Mouse (Mus musculus) c-Kit-positive CD71-positive TER-119-positive erythroid progenitor cells, embryonic 14.5 days (primary cell): ENCODE data around the gene Agpat2.

Source experiments
- DNase-seq: peaks from one replicate; pipeline ENCODE4 v3.0.0-alpha.2; 2013; ENCODE audit warnings: low spot score

Gene Agpat2

DNA sequence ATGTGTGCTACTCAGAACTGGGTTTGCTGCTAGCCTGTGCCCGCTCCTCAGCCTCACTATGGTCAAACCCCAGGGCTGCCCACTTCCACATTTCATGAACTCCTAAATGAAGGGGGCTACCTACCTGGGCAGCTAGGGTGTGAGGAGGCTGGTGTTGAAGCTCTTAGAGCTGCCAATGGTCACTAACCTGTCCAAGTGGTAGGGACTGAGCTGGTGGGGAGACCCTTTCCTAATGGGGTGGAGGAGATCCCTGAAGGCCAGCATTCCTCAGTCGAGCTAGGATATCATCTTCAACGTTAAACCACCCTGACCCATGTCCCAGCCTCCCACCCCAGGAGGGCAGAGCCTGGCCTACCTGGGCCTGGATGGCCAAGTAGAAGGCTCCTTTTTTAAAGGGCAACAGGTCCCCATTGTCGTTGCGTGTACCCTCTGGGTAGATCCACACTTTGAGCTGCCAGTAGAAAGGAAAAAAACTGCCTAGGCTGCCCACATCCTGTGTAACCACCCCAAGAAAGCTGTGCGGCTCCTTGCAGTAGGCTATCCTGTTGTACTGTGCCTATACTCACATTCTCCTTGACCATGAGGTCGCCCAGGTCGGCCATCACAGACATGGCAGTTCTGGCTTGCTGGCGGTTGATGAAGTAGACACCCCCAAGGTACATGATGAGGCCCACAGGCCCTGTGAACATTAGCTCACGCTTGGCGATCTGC is 8.3 kb downstream of the Agpat2 start:
- no peak for DNase-seq

GRCm38 (mm10) chr2:26594934-26595724 is 9.1 kb downstream of the Agpat2 start:
- DNase-seq: no peak

DNA sequence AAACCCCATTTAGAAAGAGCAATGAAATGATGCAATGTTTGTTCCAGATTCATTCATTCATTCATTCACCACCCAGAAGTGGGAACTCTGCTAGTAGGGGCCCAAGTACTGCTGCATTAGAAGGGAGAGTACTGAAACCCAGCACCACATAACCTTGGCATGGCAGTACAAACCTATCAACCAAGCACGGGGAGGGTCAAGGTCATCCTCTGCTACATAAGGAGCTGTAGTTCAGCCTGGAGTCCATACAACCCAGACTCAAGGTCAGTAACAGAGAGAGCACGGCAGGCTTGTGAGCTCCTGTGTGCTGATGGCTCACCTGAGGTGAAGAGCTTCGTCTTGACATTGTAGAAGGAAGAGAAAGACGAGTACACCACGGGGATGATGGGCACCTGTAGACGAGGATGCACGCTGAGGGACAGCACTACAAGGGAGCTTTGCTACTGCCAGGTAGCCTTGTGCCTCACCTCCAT is 9.7 kb downstream of the Agpat2 start:
- DNase-seq: no peak

DNA sequence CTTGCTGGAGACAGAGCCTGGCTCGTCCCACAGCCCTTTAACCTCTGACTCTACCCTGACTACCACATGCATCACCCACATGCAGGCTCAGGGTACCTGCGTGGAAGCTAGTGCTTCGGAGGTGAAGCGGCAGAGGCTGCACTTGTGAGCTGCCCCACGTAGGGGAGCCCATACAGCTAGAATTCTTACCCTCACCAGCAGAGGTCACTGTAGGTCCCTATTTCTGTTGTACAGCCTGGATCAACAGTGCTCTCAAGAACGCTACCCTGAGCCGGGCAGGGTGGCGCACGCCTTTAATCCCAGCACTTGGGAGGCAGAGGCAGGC is 10.2 kb downstream of the Agpat2 start:
- DNase-seq: peak; percentile 63

- no peak for DNase-seq
These were observed 10.8 kb downstream of the Agpat2 start for GRCm38 (mm10) chr2:26593211-26594021.

- DNase-seq: no peak
These were observed 12.8 kb downstream of the Agpat2 start for GRCm38 (mm10) chr2:26591416-26591815.

DNA sequence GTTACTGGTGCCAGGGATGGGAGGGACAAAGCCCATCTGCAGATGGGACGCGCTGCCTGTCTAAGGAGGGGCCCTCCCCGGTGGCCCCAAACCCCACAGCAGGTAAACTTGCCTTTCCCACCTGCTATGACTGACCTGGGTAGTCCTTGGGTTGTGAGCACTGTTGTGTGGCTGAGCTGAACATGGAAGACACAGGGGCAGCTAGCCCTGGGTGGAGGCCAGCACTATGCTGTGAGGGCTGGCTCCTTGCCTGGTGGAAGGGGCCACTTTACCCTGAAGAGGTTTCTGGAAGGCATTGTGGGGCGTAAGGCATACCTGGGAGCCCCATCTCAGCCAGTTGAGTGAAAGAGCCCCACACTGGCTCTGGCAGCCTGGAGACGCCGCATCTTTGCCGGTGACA is 13.3 kb downstream of the Agpat2 start:
- DNase-seq: no peak

GRCm38 (mm10) chr2:26590282-26590681 is 13.9 kb downstream of the Agpat2 start:
- DNase-seq: no peak

- no peak for DNase-seq
These were observed 14.9 kb downstream of the Agpat2 start for GRCm38 (mm10) chr2:26589284-26589683.

DNA sequence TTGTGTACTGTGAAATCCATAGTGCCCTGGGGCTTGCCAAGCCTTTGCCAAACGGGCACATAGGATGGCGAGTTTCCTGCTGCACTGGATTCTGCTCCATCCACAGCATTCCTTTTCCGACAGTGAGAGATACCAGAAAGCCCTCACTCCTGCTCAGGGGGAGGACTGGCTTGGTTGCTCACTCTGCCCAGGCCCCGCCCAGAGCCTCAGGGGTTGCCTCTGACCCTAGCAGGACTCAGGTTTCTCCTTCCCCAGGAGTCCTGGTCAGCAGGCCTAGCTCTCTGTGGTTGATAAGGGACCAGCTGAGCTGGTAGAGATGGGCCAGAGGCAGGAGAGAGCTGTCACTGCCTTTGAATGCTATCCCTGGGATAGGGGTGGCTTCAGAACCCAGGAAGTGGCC is 15.6 kb downstream of the Agpat2 start:
- no peak for DNase-seq

- no peak for DNase-seq
These were observed 17.2 kb downstream of the Agpat2 start for GRCm38 (mm10) chr2:26587044-26587405.

DNA sequence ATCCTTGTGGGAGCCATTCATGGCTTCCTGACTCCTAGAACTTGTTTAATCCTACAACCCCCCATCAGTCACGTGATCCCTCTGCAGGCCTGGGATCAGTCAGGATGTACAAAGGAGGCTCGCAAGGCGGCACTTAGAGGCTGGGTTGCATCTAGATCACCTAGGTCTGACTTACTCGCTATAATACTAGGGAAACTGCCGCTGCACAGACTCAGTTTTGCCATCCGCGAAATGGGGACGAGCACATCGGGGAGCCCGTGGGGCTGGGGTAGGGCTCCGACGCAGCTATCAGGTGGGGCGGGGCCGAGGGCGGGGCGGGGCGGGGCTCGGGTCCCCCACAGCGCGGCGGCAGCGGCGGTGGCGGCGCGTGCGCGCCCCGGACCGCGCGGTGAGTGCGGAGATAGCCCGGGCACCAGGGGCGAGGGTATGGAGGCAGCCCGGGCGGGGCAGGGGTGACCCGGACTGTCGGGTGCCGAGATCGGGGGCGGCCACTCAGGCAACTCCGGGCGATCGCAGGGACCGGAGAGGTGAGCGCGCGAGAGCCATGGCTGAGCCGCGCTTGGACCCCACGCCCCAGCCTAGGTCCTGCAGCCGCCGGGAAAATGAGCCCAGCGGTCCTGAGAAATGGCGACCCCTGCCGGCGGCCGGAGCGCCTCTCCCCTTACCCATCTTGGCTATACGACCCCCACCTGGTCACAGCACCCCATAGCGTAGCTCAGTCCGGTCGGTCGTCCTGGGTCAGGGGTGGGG is 17.7 kb downstream of the Agpat2 start, which contains the start of gene Gm20532:
Gene Gm20532 (plus strand): TSS at position 346 of the 750 bp plus-strand sequence.
- no peak for DNase-seq

DNA sequence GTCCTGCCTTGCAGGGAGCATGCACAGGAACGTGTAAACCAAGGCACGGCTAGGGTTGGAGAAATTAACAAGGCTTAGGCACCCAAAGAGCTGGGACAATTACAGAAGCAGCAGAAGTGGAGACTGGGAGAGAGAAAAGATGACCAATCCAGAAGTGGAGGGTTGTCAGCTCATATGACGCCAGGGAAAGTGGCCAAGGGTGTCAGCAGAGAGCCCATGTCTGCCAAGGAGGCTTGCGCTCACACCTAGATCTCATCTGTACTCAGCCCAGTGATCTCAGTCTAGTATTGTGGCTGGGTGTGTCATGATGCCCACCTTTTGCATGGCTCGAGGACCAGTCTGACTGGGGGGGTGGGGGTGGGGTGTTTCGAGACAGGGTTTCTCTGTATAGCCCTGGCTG is 18.5 kb downstream of the Agpat2 start:
- no peak for DNase-seq

- DNase-seq: no peak
These were observed 20.6 kb downstream of the Agpat2 start for GRCm38 (mm10) chr2:26583640-26584039.

GRCm38 (mm10) chr2:26582741-26583140 is 21.5 kb downstream of the Agpat2 start:
- DNase-seq: no peak

DNA sequence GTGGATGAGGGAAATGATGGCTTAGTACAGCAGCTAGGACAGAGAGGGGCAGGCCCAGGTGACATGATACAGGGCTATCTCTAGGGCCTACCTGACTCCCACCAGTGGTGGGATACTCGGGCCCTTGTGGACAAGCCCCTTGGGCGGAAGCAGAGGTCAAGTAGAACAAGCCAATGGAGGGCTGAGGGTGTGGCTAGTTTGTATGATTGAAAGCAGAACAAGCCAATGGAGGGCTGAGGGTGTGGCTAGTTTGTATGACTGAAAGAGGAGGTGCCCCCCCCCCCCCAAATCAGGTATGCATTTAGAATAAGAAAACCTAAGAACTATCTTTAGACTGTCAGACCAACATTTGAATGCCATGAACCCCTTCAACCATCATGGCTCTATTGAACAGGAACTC is 22.0 kb downstream of the Agpat2 start:
- no peak for DNase-seq

- no peak for DNase-seq
These were observed 23.5 kb downstream of the Agpat2 start for GRCm38 (mm10) chr2:26580751-26581150.

DNA sequence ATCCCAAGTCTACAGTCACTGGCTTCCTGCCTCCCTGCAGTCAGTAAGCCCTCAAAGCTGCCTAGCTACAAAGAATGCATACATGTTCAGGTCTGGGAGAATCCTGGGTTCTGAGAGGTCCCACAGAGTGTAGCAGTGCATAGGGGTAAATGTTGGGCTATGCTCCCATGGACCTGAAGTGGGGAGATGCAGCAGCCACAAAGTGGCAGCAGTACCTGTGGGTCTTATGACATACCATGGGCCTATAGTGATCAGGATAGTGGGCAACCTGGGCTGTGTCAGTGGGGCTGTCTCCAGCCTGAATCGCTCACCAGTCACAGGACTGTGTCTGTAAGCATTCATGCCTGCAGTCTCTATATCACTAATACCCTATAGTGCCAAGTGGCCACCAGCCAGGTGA is 24.5 kb downstream of the Agpat2 start, which contains the start of gene Egfl7:
Gene Egfl7 (plus strand): TSS at position 301 of the 400 bp plus-strand sequence.
- DNase-seq: no peak

DNA sequence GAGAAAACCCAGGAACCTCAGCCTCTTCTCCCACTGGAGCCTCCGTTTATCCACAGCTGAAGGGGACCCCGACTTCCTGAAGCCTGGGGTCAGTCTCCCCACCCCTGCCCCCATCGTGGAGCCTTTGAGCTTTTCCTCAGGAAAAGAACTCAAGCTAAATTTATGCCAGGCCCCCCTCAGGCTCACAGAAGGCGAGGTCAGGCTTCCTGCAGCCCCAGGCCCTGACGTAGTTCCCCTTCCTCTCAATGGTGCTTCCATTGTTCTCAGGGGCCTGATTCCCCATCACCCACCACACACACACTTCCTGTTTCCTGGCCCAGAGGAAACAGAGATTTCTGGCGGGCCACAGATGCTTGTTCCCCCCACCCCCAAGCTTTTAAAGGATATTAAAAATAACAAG is 25.8 kb downstream of the Agpat2 start:
- no peak for DNase-seq

GRCm38 (mm10) chr2:26576462-26576861 is 27.8 kb downstream of the Agpat2 start:
- DNase-seq: peak; percentile 46

- peak; percentile 45 for DNase-seq
These were observed 28.4 kb downstream of the Agpat2 start for GRCm38 (mm10) chr2:26575865-26576264.

- no peak for DNase-seq
These were observed 28.8 kb downstream of the Agpat2 start for GRCm38 (mm10) chr2:26575378-26575777.
